Mouse (Mus musculus) liver, adult (tissue): ENCODE measurements around the gene Anxa6.

Experiments
- GATA4 ChIP-seq: IDR thresholded peaks from 2 replicates; pipeline ENCODE4 v1.6.1; 2014; ENCODE audit warnings: mild to moderate bottlenecking, low read length; ENCODE audit not compliant: insufficient replicate concordance

The Anxa6 gene

GRCm38 (mm10) chr11:55033040-55033660, at the start of gene Anxa6:
Gene Anxa6 (minus strand): TSS chr11:55033445.
- TF ChIP-seq GATA4: no peak

GRCm38 (mm10) chr11:55081206-55081605, 48.0 kb upstream of the Anxa6 start:
- TF ChIP-seq GATA4: no peak

- TF ChIP-seq GATA4: no peak
Measured at GRCm38 (mm10) chr11:55079180-55079579, 45.9 kb upstream of the Anxa6 start.

- TF ChIP-seq GATA4: no peak
Measured at GRCm38 (mm10) chr11:55078502-55078901, 45.3 kb upstream of the Anxa6 start.

GRCm38 (mm10) chr11:55077331-55078231, 44.3 kb upstream of the Anxa6 start, which contains the start of gene Ccdc69:
Gene Ccdc69 (minus strand): TSS chr11:55078131.
- no peak for TF ChIP-seq GATA4

- no peak for TF ChIP-seq GATA4
Measured at GRCm38 (mm10) chr11:55076234-55076633, 43.0 kb upstream of the Anxa6 start.

- TF ChIP-seq GATA4: no peak
Measured at GRCm38 (mm10) chr11:55075602-55076001, 42.4 kb upstream of the Anxa6 start.

- no peak for TF ChIP-seq GATA4
Measured at GRCm38 (mm10) chr11:55073191-55073590, 39.9 kb upstream of the Anxa6 start.

- TF ChIP-seq GATA4: no peak
Measured at GRCm38 (mm10) chr11:55072467-55072866, 39.2 kb upstream of the Anxa6 start.

- TF ChIP-seq GATA4: no peak
Measured at GRCm38 (mm10) chr11:55071344-55071743, 38.1 kb upstream of the Anxa6 start.

GRCm38 (mm10) chr11:55069023-55069422, 35.8 kb upstream of the Anxa6 start:
- no peak for TF ChIP-seq GATA4

- TF ChIP-seq GATA4: no peak
Measured at GRCm38 (mm10) chr11:55066921-55067320, 33.7 kb upstream of the Anxa6 start.

- TF ChIP-seq GATA4: no peak
Measured at GRCm38 (mm10) chr11:55062856-55063255, 29.6 kb upstream of the Anxa6 start.

GRCm38 (mm10) chr11:55060802-55061201, 27.6 kb upstream of the Anxa6 start:
- TF ChIP-seq GATA4: no peak

GRCm38 (mm10) chr11:55057511-55057910, 24.3 kb upstream of the Anxa6 start:
- no peak for TF ChIP-seq GATA4

GRCm38 (mm10) chr11:55050837-55051510, 17.7 kb upstream of the Anxa6 start:
- no peak for TF ChIP-seq GATA4

- TF ChIP-seq GATA4: no peak
Measured at GRCm38 (mm10) chr11:55046600-55046999, 13.4 kb upstream of the Anxa6 start.
